Mouse (Mus musculus) erythroblast, embryonic 14.5 days (primary cell): Measurements from ENCODE around the gene Spag7.

Experiments
- GATA1 ChIP-seq: IDR thresholded peaks from 2 replicates; pipeline ENCODE4 v1.6.1; 2012; ENCODE audit warnings: low read length, inconsistent platforms, mixed read lengths
- TAL1 ChIP-seq: IDR thresholded peaks from 3 replicates; pipeline ENCODE4 v1.6.1; 2012; ENCODE audit warnings: low read length, inconsistent platforms, mixed read lengths

GRCm38 (mm10) chr11:70711026-70711425 is 41.8 kb upstream of the Spag7 start:
- no peak for TF ChIP-seq TAL1
- no peak for TF ChIP-seq GATA1
